In the genomic region with DNA sequence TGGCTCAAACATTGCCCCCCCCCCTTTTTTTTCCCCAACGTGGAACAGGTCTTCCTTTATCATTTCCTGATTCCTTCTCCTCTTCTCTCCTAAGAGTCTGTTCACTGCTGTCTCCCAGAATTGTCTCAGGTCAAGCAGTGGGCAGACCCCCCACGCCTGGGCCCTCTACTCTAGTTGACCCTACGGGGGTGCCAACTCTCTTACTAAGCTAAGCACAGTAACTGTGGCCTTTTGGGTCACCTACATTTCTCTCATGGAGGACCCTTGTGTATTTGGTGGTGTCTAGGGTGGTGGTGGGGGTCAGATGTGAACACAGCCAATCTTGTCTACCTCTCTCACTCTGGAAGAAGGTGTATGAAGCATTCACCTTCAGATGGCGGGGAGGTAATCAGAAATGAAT, we compare ENCODE assay signal across 8 mouse cellular contexts.
DNase-seq lines count a peak whose midpoint lies in the region; ATAC-seq and TF ChIP-seq lines count a peak whose summit lies in the region.

No protein-coding gene starts in this region.

- no peak for TF ChIP-seq POLR2A in liver, adult 2 months (IDR thresholded peaks at IDR 0.05; ENCODE audit: extremely low read depth, insufficient read depth, low read length)

- no peak for DNase-seq in heart, adult 18-20 months
- DNase-seq in liver, adult 2 months (ENCODE audit: extremely low read depth, low read depth, low spot score), result no peak
- DNase-seq in liver, result no peak
- DNase-seq in embryonic facial prominence, embryonic 10.5 days (ENCODE audit: low spot score), result no peak
- no peak for DNase-seq in limb, embryonic 10.5 days (ENCODE audit: low spot score)
- no peak for DNase-seq in layer of hippocampus, adult 18-20 months (ENCODE audit: low spot score in 2 of 2)

- H3K27me3 ChIP-seq in heart, embryonic 11.5 days (ENCODE audit: control insufficient read depth, insufficient read depth, low read length), result no peaks in the 10 kb centered on the region
- H3K27me3 ChIP-seq in liver, adult 2 months (ENCODE audit: control insufficient read depth, insufficient read depth, low read length), result no peaks in the 10 kb centered on the region
- no peaks in the 10 kb centered on the region for H3K27me3 ChIP-seq in embryonic facial prominence, embryonic 10.5 days (replicated peaks; ENCODE audit: low read depth, poor library complexity, severe bottlenecking)
- H3K27me3 ChIP-seq in limb, embryonic 10.5 days (ENCODE audit: low read depth, poor library complexity, severe bottlenecking), result no peaks in the 10 kb centered on the region

- ATAC-seq in heart, embryonic 11.5 days (replicated peaks; ENCODE audit: insufficient number of reproducible peaks, low FRiP score, low TSS enrichment), result no peak
- no peak for ATAC-seq in activated CD4-positive, CD25-positive, alpha-beta regulatory T cell, adult 4 months

- H3K79me2 ChIP-seq in liver, adult 2 months (ENCODE audit: control insufficient read depth, insufficient read depth, low read length), result no peaks in the 10 kb centered on the region

- no peak for TF ChIP-seq CTCF in liver, adult 2 months (IDR thresholded peaks at IDR 0.05; ENCODE audit: low read depth, low read length)

- peaks cover 3% of the 10 kb centered on the region; the same call in 1 of the 2 replicates for H3K4me1 ChIP-seq in heart, embryonic 11.5 days (ENCODE audit: control insufficient read depth, insufficient read depth, low read length)
- H3K4me1 ChIP-seq in liver, adult 2 months (ENCODE audit: control insufficient read depth, insufficient read depth, low read length), result no peaks in the 10 kb centered on the region
- H3K4me1 ChIP-seq in embryonic facial prominence, embryonic 10.5 days, result peaks cover 28% of the 10 kb centered on the region
- H3K4me1 ChIP-seq in limb, embryonic 10.5 days, result peaks cover 14% of the 10 kb centered on the region

- no peak overlapping the region for H3K4me3 ChIP-seq in heart, embryonic 11.5 days (ENCODE audit: low read depth, low read length)
- no peak overlapping the region for H3K4me3 ChIP-seq in liver, adult 2 months (ENCODE audit: insufficient read depth, low read depth, low read length)
- H3K4me3 ChIP-seq in embryonic facial prominence, embryonic 10.5 days, result no peak overlapping the region
- H3K4me3 ChIP-seq in limb, embryonic 10.5 days, result no peak overlapping the region

- no peak overlapping the region for H3K9ac ChIP-seq in heart, embryonic 11.5 days (ENCODE audit: low read depth, low read length)
- no peak overlapping the region for H3K9ac ChIP-seq in liver, adult 2 months (ENCODE audit: low read depth, low read length)

- WGBS in heart, embryonic 11.5 days (ENCODE audit: insufficient replicate concordance), result 60% methylated on average over 4 of the region's 4 CpGs
- 71% methylated on average over 4 of the region's 4 CpGs for WGBS in liver, adult 2 months
- 74% methylated on average over 4 of the region's 4 CpGs for WGBS in embryonic facial prominence, embryonic 10.5 days
- 82% methylated on average over 4 of the region's 4 CpGs for whole genome bisulfite sequencing in limb, embryonic 10.5 days

- H3K9me3 ChIP-seq in heart, embryonic 11.5 days (replicated peaks; ENCODE audit: control insufficient read depth, low read length), result no peaks in the 10 kb centered on the region
- no peaks in the 10 kb centered on the region for H3K9me3 ChIP-seq in embryonic facial prominence, embryonic 10.5 days
- no peaks in the 10 kb centered on the region for H3K9me3 ChIP-seq in limb, embryonic 10.5 days (replicated peaks)

- H3K4me2 ChIP-seq in heart, embryonic 11.5 days, result no peak overlapping the region

- H3K36me3 ChIP-seq in heart, embryonic 11.5 days (ENCODE audit: control insufficient read depth, insufficient read depth, low read length), result no peaks in the 10 kb centered on the region
- H3K36me3 ChIP-seq in liver, adult 2 months (ENCODE audit: control insufficient read depth, insufficient read depth, low read length), result no peaks in the 10 kb centered on the region
- H3K36me3 ChIP-seq in embryonic facial prominence, embryonic 10.5 days (replicated peaks), result no peaks in the 10 kb centered on the region
- H3K36me3 ChIP-seq in limb, embryonic 10.5 days, result no peaks in the 10 kb centered on the region

- peak overlapping the region; percentile 51 for H3K27ac ChIP-seq in heart, embryonic 11.5 days (ENCODE audit: low read depth, low read length)
- H3K27ac ChIP-seq in liver, adult 2 months (replicated peaks; ENCODE audit: insufficient read depth, low read depth, low read length), result peak overlapping the region; percentile 78
- peak overlapping the region; percentile 51 for H3K27ac ChIP-seq in embryonic facial prominence, embryonic 10.5 days (replicated peaks)
- H3K27ac ChIP-seq in limb, embryonic 10.5 days, result peak overlapping the region; percentile 74; the same call in 1 of the 2 replicates
